Mouse (Mus musculus) thymus, adult 2 months (tissue): Measurements from ENCODE around the gene Thoc2.

Experiments used
- CTCF ChIP-seq: fragments of 200-500 bp; IDR thresholded peaks from 2 replicates; pipeline ENCODE4 v1.5.1; 2012; ENCODE audit warnings: mild to moderate bottlenecking, control low read depth, low read length, moderate library complexity, borderline replicate concordance; ENCODE audit not compliant: control insufficient read depth, poor library complexity, insufficient read depth; ENCODE audit errors: extremely low read depth
- POLR2A ChIP-seq: fragments of 200-500 bp; IDR thresholded peaks from 2 replicates; pipeline ENCODE4 v1.6.1; 2012; ENCODE audit warnings: mild to moderate bottlenecking, low read length, control low read depth, moderate library complexity; ENCODE audit not compliant: control insufficient read depth, poor library complexity, insufficient read depth; ENCODE audit errors: extremely low read depth

- TF ChIP-seq CTCF (no peak), POLR2A (no peak)
Measured at GRCm38 (mm10) chrX:41924708-41925107, 4.2 kb upstream of the Thoc2 start.
